Mouse (Mus musculus): ENCODE results near the gene Clcn2.

Clcn2 gene

GRCm38 (mm10) chr16:20657661-20658060 lies 59.9 kb downstream of the Clcn2 start:
- DNase-seq (ENCODE audit: low read depth, low spot score): no peak

DNA sequence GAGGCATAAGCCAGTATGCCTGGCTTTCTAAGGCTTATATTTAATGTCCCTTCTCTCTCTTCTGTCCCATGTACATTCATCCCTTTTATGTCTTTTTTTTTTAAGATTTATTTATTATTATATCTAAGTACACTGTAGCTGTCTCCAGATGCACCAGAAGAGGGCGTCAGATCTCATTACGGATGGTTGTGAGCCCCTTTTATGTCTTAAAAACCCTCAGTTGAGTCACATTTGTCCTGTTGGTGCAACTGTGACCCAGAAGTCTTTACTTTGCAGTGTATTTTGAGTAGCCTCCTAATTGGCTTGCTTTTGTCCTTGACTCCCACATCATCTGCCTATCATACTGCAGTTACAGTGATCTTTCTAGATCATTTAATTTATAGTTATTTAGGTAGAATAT lies 64.2 kb downstream of the Clcn2 start:
- no peak for DNase-seq (ENCODE audit: low read depth, low spot score)
